Mouse (Mus musculus) testis, adult 2 months (tissue): ENCODE measurements around the gene Suv39h1. TPM values are rescaled to one million over a fixed set of nuclear protein-coding genes. Genes with fewer than 3 reads are reported as not detected.
"Not testable (repeated sequence)": the region's sequence is repeated elsewhere in the genome, so short reads cannot be mapped to it uniquely, and the experiment has no call there.

Source experiments
- H3K27ac ChIP-seq: fragments of 200-500 bp; 2 replicates; pipeline ENCODE4 v1.5.1; 2012; ENCODE audit warnings: low read depth, low read length; ENCODE audit not compliant: control insufficient read depth, insufficient read depth
- H3K27me3 ChIP-seq: fragments of 200-500 bp; 2 replicates; pipeline ENCODE4 v1.6.1; 2012; ENCODE audit warnings: mild to moderate bottlenecking, low read length, moderate library complexity; ENCODE audit not compliant: control insufficient read depth, insufficient read depth
- H3K36me3 ChIP-seq: fragments of 200-500 bp; 2 replicates; pipeline ENCODE4 v1.6.1; 2012; ENCODE audit warnings: mild to moderate bottlenecking, low read length; ENCODE audit not compliant: control insufficient read depth, insufficient read depth
- H3K4me1 ChIP-seq: fragments of 200-500 bp; 2 replicates; pipeline ENCODE4 v1.6.1; 2012; ENCODE audit warnings: low read length; ENCODE audit not compliant: control insufficient read depth, insufficient read depth
- H3K4me3 ChIP-seq: fragments of 200-500 bp; 2 replicates; pipeline ENCODE4 v1.5.1; 2012; ENCODE audit warnings: low read depth, mild to moderate bottlenecking, low read length, moderate library complexity, mixed read lengths; ENCODE audit not compliant: control insufficient read depth
- CTCF ChIP-seq: fragments of 200-500 bp; IDR thresholded peaks from 2 replicates; pipeline ENCODE4 v1.5.1; 2012; ENCODE audit warnings: low read depth, mild to moderate bottlenecking, inconsistent platforms, low read length, moderate library complexity; ENCODE audit not compliant: control insufficient read depth, insufficient read depth, insufficient replicate concordance
- POLR2A ChIP-seq: fragments of 200-500 bp; IDR thresholded peaks from 2 replicates; pipeline ENCODE4 v1.6.1; 2012; ENCODE audit warnings: low read depth, mild to moderate bottlenecking, inconsistent platforms, low read length, moderate library complexity; ENCODE audit not compliant: control insufficient read depth
- polyA plus RNA-seq: library from polyadenylated mRNA; depleted of rRNA; stranded (reverse); fragments of >200 nt; gene quantifications from 2 replicates; pipeline ENCODE4 v1.2.3, GENCODE M21; 2012

The Suv39h1 gene
- polyA plus RNA-seq, 1 experiment = 10.0 TPM

DNA sequence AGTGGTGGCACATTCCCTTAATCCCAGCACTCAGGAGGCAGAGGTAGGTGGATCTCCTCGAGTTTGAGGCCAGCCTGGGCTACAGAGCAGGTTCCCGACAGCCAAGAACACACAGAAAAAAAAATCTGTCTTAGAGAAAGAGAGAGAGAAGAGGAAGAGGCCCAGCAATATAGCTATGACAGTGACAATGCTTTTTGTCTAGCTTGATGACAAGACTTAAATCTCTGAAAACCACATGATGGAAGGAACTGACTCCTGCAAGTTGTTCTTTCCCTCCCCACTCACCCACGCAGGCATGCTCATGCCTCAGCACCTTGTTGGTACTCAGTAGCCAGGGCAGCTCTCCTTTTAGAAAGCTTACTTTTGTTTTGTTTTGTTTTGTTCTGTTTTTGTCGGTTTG is 24.9 kb upstream of the Suv39h1 start:
- no peak for TF ChIP-seq CTCF
- TF ChIP-seq POLR2A = no peak
- H3K4me1 ChIP-seq = no peaks in the 10 kb centered on the region

DNA sequence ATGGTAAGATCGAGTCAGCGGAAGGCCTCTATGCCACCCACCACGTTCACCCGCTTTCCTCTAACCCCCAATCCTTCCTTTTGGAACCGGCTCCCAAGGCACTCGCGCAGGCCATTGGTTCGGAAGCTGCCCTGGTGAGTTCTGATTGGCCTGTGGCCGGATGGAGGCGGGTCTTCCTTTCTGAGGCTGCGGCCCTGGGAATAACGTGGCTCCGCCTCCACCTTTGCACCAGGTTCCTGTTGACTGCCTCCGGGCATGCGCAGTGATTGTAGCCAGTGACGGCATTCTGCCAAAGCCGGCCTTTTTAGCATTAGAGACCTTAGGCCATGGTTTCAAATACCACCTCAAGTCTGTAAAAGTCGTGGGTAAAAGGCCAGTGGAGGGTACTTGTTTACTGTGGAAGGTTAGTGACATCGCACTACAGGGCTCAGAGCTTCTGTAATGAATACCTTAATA is 22.3 kb upstream of the Suv39h1 start:
- TF ChIP-seq CTCF (no peak), POLR2A (no peak)
- Histone ChIP-seq H3K4me1 (no peaks in the 10 kb centered on the region), H3K4me3 (peak overlapping the region; percentile 65), H3K36me3 (no peaks in the 10 kb centered on the region), H3K27ac (peak overlapping the region; percentile 81), H3K27me3 (no peaks in the 10 kb centered on the region)

More for the DNA sequence above, 24.9 kb upstream of the Suv39h1 start:
- Histone ChIP-seq H3K27me3 (no peaks in the 10 kb centered on the region), H3K27ac (no peak overlapping the region), H3K4me3 (no peak overlapping the region), H3K36me3 (no peaks in the 10 kb centered on the region)

- H3K4me3 ChIP-seq = peak overlapping the region; percentile 65
- not testable (repeated sequence) for H3K36me3 ChIP-seq, H3K27me3 ChIP-seq, H3K4me1 ChIP-seq
- H3K27ac ChIP-seq = peak overlapping the region; percentile 81
Observed at GRCm38 (mm10) chrX:8096068-8096786, 21.7 kb upstream of the Suv39h1 start.

DNA sequence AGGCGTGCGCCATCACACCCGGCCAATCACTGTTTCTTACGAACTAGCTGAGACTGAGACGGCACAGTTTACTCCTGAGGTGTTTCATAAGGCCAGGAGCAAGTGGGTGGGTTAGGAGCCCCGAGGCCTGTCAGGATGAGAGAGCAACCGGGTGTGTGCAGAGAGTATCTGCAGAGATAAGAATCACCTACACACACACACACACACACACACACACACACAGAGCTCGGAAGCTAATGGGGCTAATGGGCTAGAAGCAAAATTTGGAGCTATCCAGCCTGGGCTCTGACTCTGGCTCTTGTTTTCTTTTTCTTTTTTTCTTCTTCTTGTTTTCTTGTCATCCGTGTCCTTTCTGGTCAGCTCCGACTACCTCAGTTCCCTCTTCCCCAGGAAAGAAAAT is 21.0 kb upstream of the Suv39h1 start:
- H3K4me1 ChIP-seq = no peaks in the 10 kb centered on the region

DNA sequence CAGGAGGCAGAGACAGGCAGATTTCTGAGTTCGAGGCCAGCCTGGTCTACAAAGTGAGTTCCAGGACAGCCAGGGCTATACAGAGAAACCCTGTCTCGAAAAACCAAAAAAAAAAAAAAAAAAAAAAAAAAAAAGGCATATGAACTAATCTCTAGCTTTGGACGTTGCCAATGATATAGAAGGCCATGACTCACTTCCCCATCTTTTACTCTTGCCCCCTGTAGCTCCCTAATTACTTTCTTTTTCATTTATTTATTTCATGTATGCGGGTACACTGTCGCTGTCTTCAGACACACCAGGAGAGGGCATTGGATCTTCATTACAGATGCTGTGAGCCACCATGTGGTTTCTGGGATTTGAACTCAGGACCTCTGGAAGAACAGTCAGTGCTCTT is 16.4 kb upstream of the Suv39h1 start:
- not testable (repeated sequence) for H3K4me1 ChIP-seq, H3K4me3 ChIP-seq, H3K27ac ChIP-seq, H3K36me3 ChIP-seq, H3K27me3 ChIP-seq

More for the DNA sequence above, 21.0 kb upstream of the Suv39h1 start:
- no peaks in the 10 kb centered on the region for H3K36me3 ChIP-seq
- TF ChIP-seq POLR2A (no peak), CTCF (no peak)
- no peak overlapping the region for H3K27ac ChIP-seq
- no peaks in the 10 kb centered on the region for H3K27me3 ChIP-seq
- H3K4me3 ChIP-seq = no peak overlapping the region

GRCm38 (mm10) chrX:8090346-8090953 is 15.9 kb upstream of the Suv39h1 start, which contains the start of gene Was:
Gene Was (minus strand): TSS chrX:8090498.
- Histone ChIP-seq H3K27me3 (no peaks in the 10 kb centered on the region), H3K36me3 (no peaks in the 10 kb centered on the region), H3K27ac (no peak within 1 kb of the TSS), H3K4me1 (no peaks in the 10 kb centered on the region), H3K4me3 (no peak within 1 kb of the TSS)
- TF ChIP-seq CTCF = no peak
- no peak for TF ChIP-seq POLR2A

DNA sequence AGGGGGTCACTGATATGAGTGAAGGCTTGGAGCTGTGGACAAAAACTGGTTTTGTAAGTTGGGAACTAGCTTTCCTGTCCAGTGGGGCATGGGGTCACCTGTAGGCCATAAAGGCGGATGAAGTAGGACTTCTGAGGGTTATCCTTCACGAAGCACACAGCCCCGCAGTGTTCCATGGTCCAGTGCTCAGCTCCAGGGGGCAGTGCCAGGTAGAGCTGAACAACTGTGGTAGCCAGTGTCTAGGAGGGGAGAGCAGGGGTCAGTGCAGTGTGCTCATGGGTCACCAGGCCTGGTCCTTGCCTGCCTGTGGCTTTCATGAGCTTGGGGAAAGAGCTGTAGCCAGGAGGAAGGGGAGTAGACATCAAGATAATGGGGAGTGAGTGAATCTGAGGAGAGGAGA is 15.2 kb upstream of the Suv39h1 start:
- Histone ChIP-seq H3K36me3 (no peaks in the 10 kb centered on the region), H3K27me3 (no peaks in the 10 kb centered on the region), H3K4me3 (no peak overlapping the region), H3K4me1 (no peaks in the 10 kb centered on the region), H3K27ac (no peak overlapping the region)
- TF ChIP-seq POLR2A (no peak), CTCF (no peak)
